Mouse (Mus musculus) neural tube, embryonic 13.5 days (tissue): Measurements from ENCODE around the gene Olfr1348. TPM values are rescaled to one million over a fixed set of nuclear protein-coding genes. Genes with fewer than 3 reads are reported as not detected.

Experiments used
- polyA plus RNA-seq: library from polyadenylated mRNA; unstranded; fragments of >200 nt; fragmentation: Nextera tagmentation; extraction: Ambion mirVana; gene quantifications from 2 replicates; pipeline ENCODE4 v1.2.1, GENCODE M21; 2015

Gene Olfr1348
- polyA plus RNA-seq, 1 experiment from 2014 or later, result not detected

Other genes starting within 250 kb of the Olfr1348 start
- 17.7 and 17.8 TPM in 2 replicates for gene Zfp667, start 222.2 kb downstream of the Olfr1348 start, polyA plus RNA-seq
- gene Zfp583, start 177.5 kb downstream of the Olfr1348 start, polyA plus RNA-seq, result 10.4 and 14.0 TPM in 2 replicates
- 6.7 and 7.4 TPM in 2 replicates for gene Gm3854, start 165.0 kb downstream of the Olfr1348 start, polyA plus RNA-seq
- gene Zfp78, start 145.5 kb downstream of the Olfr1348 start, polyA plus RNA-seq, result 3.5 and 4.5 TPM in 2 replicates
- gene Zfp28, start 125.5 kb downstream of the Olfr1348 start, polyA plus RNA-seq, result 12.0 and 15.1 TPM in 2 replicates
- gene Smim17, start 110.0 kb downstream of the Olfr1348 start, polyA plus RNA-seq, result 2.8 and 3.2 TPM in 2 replicates
- not detected in 2 replicates for gene Gm20715, start 98.5 kb downstream of the Olfr1348 start, polyA plus RNA-seq
- gene Olfr1344, start 70.1 kb downstream of the Olfr1348 start, polyA plus RNA-seq, result 0.10 TPM in 1 of 2 replicates, not detected in the other
- not detected in 2 replicates for gene Olfr1336, start 52.6 kb downstream of the Olfr1348 start, polyA plus RNA-seq
- gene Olfr1346, start 41.6 kb downstream of the Olfr1348 start, polyA plus RNA-seq, result not detected in 2 replicates
- gene Olfr5, start 21.8 kb downstream of the Olfr1348 start, polyA plus RNA-seq, result not detected in 2 replicates
- gene Olfr1347, start 9.0 kb downstream of the Olfr1348 start, polyA plus RNA-seq, result not detected in 2 replicates
- gene Olfr1349, start 14.2 kb upstream of the Olfr1348 start, polyA plus RNA-seq, result not detected in 2 replicates
- not detected in 2 replicates for gene Olfr1350, start 56.1 kb upstream of the Olfr1348 start, polyA plus RNA-seq
- 2.6 and 3.0 TPM in 2 replicates for gene Zim1, start 187.7 kb upstream of the Olfr1348 start, polyA plus RNA-seq
- 65.2 and 87.1 TPM in 2 replicates for gene Peg3, start 221.7 kb upstream of the Olfr1348 start, polyA plus RNA-seq
- gene Usp29, start 221.8 kb upstream of the Olfr1348 start, polyA plus RNA-seq, result 19.1 and 20.6 TPM in 2 replicates